Mouse (Mus musculus): Measurements from ENCODE around the gene Nod2.

The Nod2 gene

DNA sequence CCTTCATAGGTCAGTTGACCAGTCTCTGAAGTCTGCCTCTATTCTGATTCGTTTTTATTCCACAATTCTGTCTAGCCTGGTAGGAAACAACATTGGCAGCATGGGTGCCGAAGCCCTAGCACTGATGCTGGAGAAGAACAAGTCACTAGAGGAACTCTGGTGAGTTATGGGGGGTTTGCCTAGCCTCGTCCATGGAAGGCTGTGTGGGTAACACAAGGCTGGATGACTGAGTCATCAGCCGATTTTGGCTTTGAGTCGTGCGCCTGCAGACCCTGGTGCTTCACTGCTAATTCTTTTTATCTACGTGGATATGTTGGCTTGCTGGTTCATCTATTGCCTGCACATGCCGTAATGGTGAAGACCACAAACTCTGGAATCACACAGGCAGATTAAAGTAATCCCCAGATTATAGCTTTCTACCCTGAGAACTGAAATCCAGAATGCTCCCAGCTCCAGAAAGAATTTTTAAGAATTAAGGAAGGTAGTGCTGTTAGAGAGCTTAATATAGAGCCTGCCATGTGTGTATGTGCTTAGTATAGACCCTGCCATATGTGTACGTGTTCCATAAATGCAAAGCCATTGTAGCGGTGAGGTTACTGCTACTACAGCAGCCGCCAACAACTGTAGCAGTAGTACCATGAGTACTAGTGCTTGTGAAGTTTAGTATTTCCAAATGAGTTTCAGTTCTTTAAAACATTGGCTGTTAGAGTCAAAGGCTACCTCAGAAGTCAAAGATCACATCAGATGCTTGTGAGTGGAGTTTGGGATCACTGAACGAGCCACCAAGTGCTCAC lies 28.5 kb downstream of the Nod2 start:
- in situ Hi-C loops (cut with MseI, MboI): no loop called here

GRCm38 (mm10) chr8:88677071-88677470 lies 30.0 kb downstream of the Nod2 start:
- in situ Hi-C loops (cut with MseI, MboI): no loop called here

- in situ Hi-C loops (cut with MseI, MboI): no loop called here
These were observed 33.5 kb downstream of the Nod2 start for GRCm38 (mm10) chr8:88680566-88680965.

- in situ Hi-C loops (cut with MseI, MboI): no loop called here
These were observed 33.9 kb downstream of the Nod2 start for GRCm38 (mm10) chr8:88681046-88681445.

DNA sequence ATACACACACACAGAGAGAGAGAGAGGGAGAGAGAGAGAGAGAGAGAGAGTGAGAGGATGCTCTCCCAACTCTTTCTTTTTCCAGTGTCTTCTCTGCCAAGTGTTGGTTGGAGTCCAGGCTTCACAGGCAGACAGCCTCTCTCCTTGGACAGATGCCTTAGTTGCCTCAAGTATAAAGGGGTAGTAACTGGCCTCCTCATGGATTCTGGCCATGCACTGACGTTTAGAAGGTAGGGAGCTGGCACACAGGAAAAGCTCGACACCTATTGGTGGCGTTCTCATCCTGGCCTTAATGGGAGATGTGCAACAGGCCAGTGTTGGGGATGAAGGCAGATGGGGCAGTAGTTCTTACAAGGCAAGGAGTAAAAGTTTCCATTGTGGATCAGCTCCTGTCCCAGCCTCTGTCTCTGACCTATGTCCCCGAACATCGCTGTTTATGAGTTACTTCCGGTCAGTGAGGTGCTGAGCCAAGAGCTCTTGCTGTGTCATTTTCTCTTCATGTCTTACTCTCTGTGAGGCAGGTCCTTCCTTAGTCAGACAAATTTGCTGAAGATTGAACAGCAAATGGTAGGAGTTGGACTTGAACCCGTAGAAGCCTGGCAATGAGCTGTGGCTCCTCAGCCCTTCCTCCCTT lies 36.7 kb downstream of the Nod2 start:
- in situ Hi-C loops (cut with MseI, MboI): no loop called here

GRCm38 (mm10) chr8:88686226-88686905 lies 39.3 kb downstream of the Nod2 start:
- in situ Hi-C loops (cut with MseI, MboI): no loop called here

DNA sequence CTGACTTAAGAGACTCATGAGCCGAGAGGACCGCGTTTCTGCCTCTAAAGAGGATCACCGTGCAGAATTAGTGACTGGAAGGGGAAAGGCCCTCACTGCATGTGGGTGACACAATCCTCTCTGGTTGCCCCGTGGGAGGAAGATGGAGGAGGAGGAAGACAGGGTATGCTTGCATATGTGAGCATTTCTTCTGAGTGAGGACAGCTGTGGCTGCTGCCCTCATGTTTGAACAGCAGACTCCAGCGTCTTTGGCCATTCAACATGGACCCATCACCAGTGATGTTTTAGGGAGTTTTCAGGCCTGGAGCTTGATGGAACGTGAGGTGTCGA lies 39.8 kb downstream of the Nod2 start:
- in situ Hi-C loops (cut with MseI, MboI): no loop called here

- in situ Hi-C loops (cut with MseI, MboI): no loop called here
These were observed 42.0 kb downstream of the Nod2 start for GRCm38 (mm10) chr8:88689151-88689550.

- in situ Hi-C loops (cut with MseI, MboI): no loop called here
These were observed 42.8 kb downstream of the Nod2 start for GRCm38 (mm10) chr8:88689891-88690290.

DNA sequence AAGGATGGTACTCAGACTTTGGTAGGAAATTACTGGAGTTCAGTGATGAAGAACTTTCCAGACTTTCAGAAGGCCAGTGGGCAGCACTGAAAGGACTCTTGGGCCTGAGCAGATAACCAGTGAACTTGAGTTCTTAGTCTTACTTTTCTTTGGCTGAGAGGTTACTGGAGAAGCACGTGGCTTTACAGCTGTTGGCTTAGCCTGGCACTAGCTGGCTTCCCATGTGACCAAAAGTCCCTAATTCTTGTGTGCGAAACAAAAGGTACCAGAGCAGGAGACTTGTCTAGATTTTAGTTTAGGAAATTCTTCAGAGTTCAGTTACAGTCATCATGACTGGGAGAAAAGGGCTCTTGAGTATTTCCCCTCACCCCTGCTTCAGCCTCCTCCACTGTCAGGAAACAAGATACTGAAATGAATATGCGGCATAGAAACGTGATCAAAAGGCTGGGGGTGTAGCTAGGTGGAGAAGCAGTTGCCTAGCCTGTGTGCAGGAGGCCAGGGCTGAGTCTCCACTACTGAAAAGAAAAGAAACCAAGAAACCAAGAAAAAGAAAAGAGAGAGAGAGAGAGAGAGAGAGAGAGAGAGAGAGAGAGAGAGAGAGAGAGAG lies 44.3 kb downstream of the Nod2 start:
- in situ Hi-C loops (cut with MseI, MboI): no loop called here

DNA sequence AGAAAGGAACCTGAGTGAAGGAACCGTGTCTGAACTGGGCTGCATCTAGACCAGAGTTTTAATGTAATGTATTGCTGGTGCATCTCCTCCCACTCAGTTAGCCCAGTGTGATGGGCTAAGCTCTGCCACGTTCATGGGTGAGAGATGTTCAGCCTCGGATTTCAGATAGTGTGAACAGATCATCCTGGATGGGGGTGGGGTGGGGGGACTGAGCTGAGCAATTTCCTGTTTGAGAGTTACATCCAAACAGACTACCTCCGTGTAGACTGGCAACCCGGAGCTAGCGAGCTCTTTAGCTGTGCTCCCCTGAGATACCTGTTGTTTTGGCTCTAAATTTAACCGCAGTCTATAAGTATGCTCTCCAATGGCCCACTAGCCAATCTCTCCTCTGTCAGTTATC lies 44.8 kb downstream of the Nod2 start:
- in situ Hi-C loops (cut with MseI, MboI): no loop called here

DNA sequence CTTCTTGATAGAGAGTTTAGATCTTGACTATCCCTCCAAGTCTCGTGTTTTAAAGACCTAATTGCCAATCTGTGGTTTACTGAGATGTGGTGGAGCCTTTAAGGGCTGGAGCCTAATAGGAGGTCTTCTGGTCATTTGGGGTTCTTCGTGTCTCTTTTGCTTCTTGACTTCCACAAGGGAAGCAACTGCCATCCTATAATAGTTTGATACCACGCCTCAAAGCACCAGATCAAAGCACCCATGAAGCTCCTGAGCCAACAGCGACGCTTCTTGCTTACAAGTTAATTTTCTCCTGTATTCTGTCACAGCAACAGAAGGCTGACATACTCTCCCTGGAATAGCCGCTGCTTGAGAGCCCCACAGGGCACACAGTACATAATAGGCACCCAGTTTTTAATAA lies 45.8 kb downstream of the Nod2 start:
- in situ Hi-C loops (cut with MseI, MboI): no loop called here

DNA sequence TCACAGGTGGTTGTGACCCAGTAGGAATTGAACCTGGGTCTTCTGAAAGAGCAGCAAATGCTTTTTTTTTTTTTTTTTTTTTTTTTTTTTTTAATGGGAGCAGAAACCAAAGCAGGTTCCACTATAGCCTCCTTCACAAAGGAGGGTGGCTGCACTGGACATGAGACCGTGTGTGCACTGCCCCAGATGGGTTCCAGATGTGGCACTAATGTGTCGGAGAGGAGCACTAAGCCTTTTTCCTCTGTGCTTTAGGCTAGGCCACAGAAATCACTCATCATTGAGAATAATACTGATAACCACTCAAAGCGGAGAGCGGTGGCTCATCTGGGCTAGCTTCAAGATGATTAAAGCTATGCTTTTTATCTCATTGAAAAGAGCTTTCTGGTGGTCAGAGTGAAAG lies 46.3 kb downstream of the Nod2 start:
- in situ Hi-C loops (cut with MseI, MboI): no loop called here

GRCm38 (mm10) chr8:88694291-88694690 lies 47.2 kb downstream of the Nod2 start:
- in situ Hi-C loops (cut with MseI, MboI): no loop called here

DNA sequence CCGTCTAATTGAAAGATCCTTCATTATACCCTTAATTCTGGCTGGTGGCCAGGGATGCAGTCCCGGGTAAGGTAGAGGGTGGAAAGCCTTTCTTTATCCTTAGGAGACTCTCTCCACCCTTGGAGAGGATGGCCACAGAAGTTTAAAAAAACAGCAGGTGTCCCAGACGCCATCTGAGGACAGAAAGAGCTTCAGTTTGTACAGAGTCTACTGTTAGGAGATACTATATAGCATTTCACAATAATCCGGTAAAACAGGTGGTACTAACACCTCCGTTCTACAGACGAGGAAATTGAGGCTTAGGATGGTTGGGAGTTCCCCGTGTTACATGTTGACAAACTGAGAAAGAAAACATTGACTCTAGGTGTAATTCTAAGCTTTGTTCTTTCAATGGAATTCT lies 49.1 kb downstream of the Nod2 start:
- in situ Hi-C loops (cut with MseI, MboI): no loop called here

DNA sequence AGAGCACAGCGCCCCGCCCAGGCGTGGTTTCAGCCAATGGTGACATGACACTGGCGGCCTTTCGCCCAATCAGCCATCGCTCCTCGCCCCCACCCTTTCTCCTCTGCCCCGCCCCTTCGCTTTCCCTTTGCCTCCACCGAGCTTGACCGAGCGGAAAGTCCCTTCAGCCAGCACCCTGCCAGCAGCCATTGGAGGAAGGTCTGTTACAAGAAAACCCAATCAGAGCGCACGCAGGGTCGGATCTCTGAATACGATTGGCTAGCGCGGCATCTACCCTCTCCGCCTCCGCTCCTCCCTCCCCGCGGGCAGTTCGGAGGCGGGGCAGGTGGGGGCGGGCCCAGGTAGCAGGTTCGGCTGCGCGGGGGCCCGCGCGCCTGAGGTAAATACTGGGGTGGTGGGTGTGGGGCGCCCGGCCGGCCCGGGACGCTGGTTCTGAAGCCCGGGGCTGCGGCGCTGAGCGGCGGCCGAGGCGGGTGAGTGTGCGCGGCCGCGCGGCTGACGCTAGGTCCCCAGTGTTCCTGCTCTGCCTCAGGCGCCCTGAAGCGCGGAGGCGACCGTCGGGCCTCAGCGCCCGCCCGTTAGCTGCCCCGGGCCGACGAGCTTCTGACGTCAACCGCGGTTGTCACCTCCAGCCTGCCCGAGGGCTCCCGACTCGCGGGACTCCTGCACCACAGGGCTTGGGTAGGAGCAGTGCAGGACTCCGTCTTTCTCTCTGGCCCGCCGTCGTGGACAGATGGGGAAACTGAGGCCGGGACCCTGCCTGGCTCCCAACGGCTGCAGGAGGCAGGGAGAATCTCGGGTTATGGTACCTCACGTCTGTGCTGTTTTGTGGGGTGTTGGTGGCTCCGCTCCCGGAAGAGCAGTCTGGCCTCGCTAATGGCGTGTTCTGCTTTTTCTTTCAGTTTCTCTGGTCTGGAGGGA lies 49.9 kb downstream of the Nod2 start, which contains the start of gene Cyld:
Gene Cyld, plus strand, starts transcription at position 308 of the 921 bp plus-strand sequence.
- in situ Hi-C loops (cut with MseI, MboI): no loop called here

GRCm38 (mm10) chr8:88697642-88698031 lies 50.5 kb downstream of the Nod2 start:
- in situ Hi-C loops (cut with MseI, MboI): no loop called here

DNA sequence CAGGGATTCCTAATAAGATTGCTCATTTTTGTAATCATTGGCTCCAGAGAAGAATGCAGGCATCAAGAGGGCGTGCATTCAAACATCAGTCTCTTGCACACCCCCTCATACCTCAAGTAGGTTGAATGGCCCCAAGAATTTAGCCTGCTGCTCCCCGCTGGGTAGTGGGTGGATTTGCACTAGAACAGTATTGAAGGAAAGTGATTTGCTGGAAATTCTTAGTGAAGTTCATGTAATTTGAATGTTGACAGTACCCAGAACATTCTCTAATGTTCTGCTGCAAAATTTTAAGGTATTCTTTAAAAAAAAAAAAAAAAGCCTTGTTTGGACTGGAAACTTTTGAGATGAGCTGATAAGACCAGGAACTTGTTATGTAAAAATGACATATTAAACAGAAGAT lies 50.9 kb downstream of the Nod2 start:
- in situ Hi-C loops (cut with MseI, MboI): no loop called here

DNA sequence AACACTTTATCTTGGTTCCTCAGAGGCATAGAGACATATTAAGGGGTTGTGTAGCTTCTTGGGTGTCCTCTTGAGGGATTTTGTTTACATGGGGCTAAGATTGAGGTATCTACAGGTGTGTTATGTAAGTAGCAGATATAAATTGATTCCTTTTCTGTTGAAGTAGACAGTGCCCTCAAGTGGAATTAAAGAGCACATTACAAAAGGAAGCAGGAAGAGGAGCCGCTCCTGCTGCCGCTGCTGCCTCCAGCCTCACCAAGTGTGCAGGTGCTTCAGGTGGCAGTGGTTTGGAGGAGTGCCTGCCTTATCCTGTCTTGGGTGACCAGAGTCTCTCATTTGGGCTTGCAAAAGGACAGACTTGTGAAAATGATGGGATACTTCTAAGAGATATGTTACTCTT lies 54.5 kb downstream of the Nod2 start:
- in situ Hi-C loops (cut with MseI, MboI): no loop called here

GRCm38 (mm10) chr8:88702816-88703215 lies 55.7 kb downstream of the Nod2 start:
- in situ Hi-C loops (cut with MseI, MboI): no loop called here

GRCm38 (mm10) chr8:88723256-88723963 lies 76.3 kb downstream of the Nod2 start:
- in situ Hi-C loops (cut with MseI, MboI): no loop called here

All from mouse trophoblast stem cell (cell line).